In genomic region chr7:28104670-28105069, GRCm38 (mm10) we compare ENCODE assay signal across 9 mouse cellular contexts. TPM values are rescaled to one million over a fixed set of nuclear protein-coding genes. Genes with fewer than 3 reads are reported as not detected.
DNase-seq lines count a peak whose midpoint lies in the region; ATAC-seq lines count a peak whose summit lies in the region.
"Had no signal": no experiment of that assay in that cellular context is flagged by ENCODE, and none has a peak within 500 bp of the region (broad histone marks: within the 10 kb centered on the region; RNA-seq: fewer than 3 reads in every experiment).

No protein-coding gene starts in this region.

- DNase-seq in heart, adult 18-20 months, result no peak
- DNase-seq in embryonic facial prominence, embryonic 11.5 days (ENCODE audit: low spot score), result peak; percentile 56
- DNase-seq in intestine, embryonic 14.5 days (ENCODE audit: low spot score), result peak; percentile 59
- DNase-seq in lung, adult 18-20 months, result peak; percentile 83 to 88
- DNase-seq in retina, postnatal 1 day, result peak; percentile 70
- DNase-seq in layer of hippocampus, postnatal 25 days (ENCODE audit: extremely low spot score in 1 of 2, low spot score in 1 of 2), result no peak
- DNase-seq in layer of hippocampus, adult 9-11 months, result no peak

- H3K9ac ChIP-seq in heart, embryonic 11.5 days (ENCODE audit: low read depth, low read length), result no peak overlapping the region
- H3K9ac ChIP-seq in embryonic facial prominence, embryonic 11.5 days (replicated peaks; ENCODE audit: low read length), result no peak overlapping the region
- no peak overlapping the region for H3K9ac ChIP-seq in intestine, embryonic 14.5 days (ENCODE audit: low read length)

- peak overlapping the region; percentile 37 for H3K4me2 ChIP-seq in heart, embryonic 11.5 days
- H3K4me2 ChIP-seq in embryonic facial prominence, embryonic 11.5 days (ENCODE audit: low read depth, low read length), result peak overlapping the region; percentile 34; the same call in 1 of the 2 replicates
- H3K4me2 ChIP-seq in intestine, embryonic 14.5 days (ENCODE audit: low read length), result peak overlapping the region; percentile 44

- H3K27me3 ChIP-seq in heart, embryonic 11.5 days (ENCODE audit: control insufficient read depth, insufficient read depth, low read length), result peaks cover 6% of the 10 kb centered on the region
- H3K27me3 ChIP-seq in embryonic facial prominence, embryonic 11.5 days (ENCODE audit: control insufficient read depth, insufficient read depth, low read length), result no peaks in the 10 kb centered on the region; the same call in 1 of the 2 replicates
- no peaks in the 10 kb centered on the region for H3K27me3 ChIP-seq in intestine, embryonic 14.5 days (replicated peaks; ENCODE audit: control insufficient read depth, insufficient read depth, low read length)

- no peak for ATAC-seq in heart, embryonic 11.5 days (replicated peaks; ENCODE audit: insufficient number of reproducible peaks, low FRiP score, low TSS enrichment)
- ATAC-seq in embryonic facial prominence, embryonic 11.5 days (replicated peaks; ENCODE audit: insufficient number of reproducible peaks, low FRiP score, low TSS enrichment, low read depth), result 0 out of 2 replicates have a peak, but pooled peaks have one; percentile 49
- ATAC-seq in intestine, embryonic 14.5 days (replicated peaks; ENCODE audit: low FRiP score, low TSS enrichment, low read depth), result peak; percentile 76; the same call in 1 of the 2 replicates

- peak overlapping the region; percentile 6; the same call in 1 of the 2 replicates for H3K4me3 ChIP-seq in heart, embryonic 11.5 days (ENCODE audit: low read depth, low read length)
- 0 out of 2 replicates have a peak overlapping the region, but pooled peaks have one; percentile 8 for H3K4me3 ChIP-seq in embryonic facial prominence, embryonic 11.5 days (ENCODE audit: low read depth, low read length)
- H3K4me3 ChIP-seq in intestine, embryonic 14.5 days (ENCODE audit: low read depth, low read length), result peak overlapping the region; percentile 10; the same call in 1 of the 2 replicates
- H3K4me3 ChIP-seq: erythroblast, embryonic 14.5 days had no signal

- no peaks in the 10 kb centered on the region for H3K9me3 ChIP-seq in heart, embryonic 11.5 days (replicated peaks; ENCODE audit: control insufficient read depth, low read length)
- H3K9me3 ChIP-seq in embryonic facial prominence, embryonic 11.5 days (replicated peaks; ENCODE audit: control insufficient read depth, low read length), result no peaks in the 10 kb centered on the region
- no peaks in the 10 kb centered on the region for H3K9me3 ChIP-seq in intestine, embryonic 14.5 days (ENCODE audit: control insufficient read depth, low read length)

- H3K4me1 ChIP-seq in heart, embryonic 11.5 days (ENCODE audit: control insufficient read depth, insufficient read depth, low read length), result no peaks in the 10 kb centered on the region
- H3K4me1 ChIP-seq in embryonic facial prominence, embryonic 11.5 days (ENCODE audit: control insufficient read depth, insufficient read depth, low read length), result no peaks in the 10 kb centered on the region
- H3K4me1 ChIP-seq in intestine, embryonic 14.5 days (replicated peaks; ENCODE audit: control insufficient read depth, insufficient read depth, low read length), result no peaks in the 10 kb centered on the region

- no peaks in the 10 kb centered on the region for H3K36me3 ChIP-seq in heart, embryonic 11.5 days (ENCODE audit: control insufficient read depth, insufficient read depth, low read length)
- no peaks in the 10 kb centered on the region for H3K36me3 ChIP-seq in embryonic facial prominence, embryonic 11.5 days (replicated peaks; ENCODE audit: control insufficient read depth, insufficient read depth, low read depth, low read length)
- no peaks in the 10 kb centered on the region for H3K36me3 ChIP-seq in intestine, embryonic 14.5 days (ENCODE audit: control insufficient read depth, insufficient read depth, low read length)

- H3K27ac ChIP-seq in heart, embryonic 11.5 days (ENCODE audit: low read depth, low read length), result no peak overlapping the region
- no peak overlapping the region for H3K27ac ChIP-seq in embryonic facial prominence, embryonic 11.5 days (replicated peaks; ENCODE audit: low read depth, low read length)
- no peak overlapping the region for H3K27ac ChIP-seq in intestine, embryonic 14.5 days (ENCODE audit: low read depth)

- WGBS in heart, embryonic 11.5 days (ENCODE audit: insufficient replicate concordance), result 4% methylated on average over 23 of the region's 23 CpGs
- WGBS in embryonic facial prominence, embryonic 11.5 days, result 4% methylated on average over 23 of the region's 23 CpGs
- WGBS in intestine, embryonic 14.5 days, result 5% methylated on average over 23 of the region's 23 CpGs

RNA-seq across cellular contexts. Expression of gene 9530053A07Rik, which starts 24.6 kb away (rescaled TPM):
- polyA plus RNA-seq in heart, embryonic 11.5 days (2014; fragmentation: Nextera tagmentation; extraction: Ambion mirVana), result not detected in 2 replicates
- total RNA-seq in heart, adult 18-20 months (2021), result not detected
- polyA plus RNA-seq in embryonic facial prominence, embryonic 11.5 days (2014; fragmentation: Nextera tagmentation; extraction: Ambion mirVana), result 0.06 TPM in 1 of 2 replicates, not detected in the other
- polyA plus RNA-seq in intestine, embryonic 14.5 days (2014; fragmentation: Nextera tagmentation; extraction: Ambion mirVana), result not detected in 2 replicates
- under 1 TPM in 1 of 2 experiments, not detected in 1; 0.05 TPM for total RNA-seq in layer of hippocampus, postnatal 25 days (2021)

RNA-seq across cellular contexts. Expression of gene Fcgbp, which starts 33.6 kb away (rescaled TPM):
- 0.24 TPM in 1 of 2 replicates, not detected in the other for polyA plus RNA-seq in heart, embryonic 11.5 days (2014; fragmentation: Nextera tagmentation; extraction: Ambion mirVana)
- under 1 TPM; 0.22 to 0.64 TPM for total RNA-seq in heart, adult 18-20 months (2021)
- 0.15 and 0.18 TPM in 2 replicates for polyA plus RNA-seq in embryonic facial prominence, embryonic 11.5 days (2014; fragmentation: Nextera tagmentation; extraction: Ambion mirVana)
- 16.0 and 46.1 TPM in 2 replicates for polyA plus RNA-seq in intestine, embryonic 14.5 days (2014; fragmentation: Nextera tagmentation; extraction: Ambion mirVana)
- total RNA-seq in layer of hippocampus, postnatal 25 days (2021), result 1 to 10 TPM in 1 of 2 experiments, under 1 TPM in 1; 0.94 to 1.2 TPM
- polyA plus RNA-seq: erythroblast, embryonic 14.5 days had no signal

RNA-seq across cellular contexts. Expression of gene Psmc4, which starts 54.8 kb away (rescaled TPM):
- polyA plus RNA-seq in heart, embryonic 11.5 days (2014; fragmentation: Nextera tagmentation; extraction: Ambion mirVana), result 276 and 283 TPM in 2 replicates
- total RNA-seq in heart, adult 18-20 months (2021), result 10 to 100 TPM; 85.2 to 87.3 TPM
- polyA plus RNA-seq in embryonic facial prominence, embryonic 11.5 days (2014; fragmentation: Nextera tagmentation; extraction: Ambion mirVana), result 412 and 422 TPM in 2 replicates
- 281 and 298 TPM in 2 replicates for polyA plus RNA-seq in intestine, embryonic 14.5 days (2014; fragmentation: Nextera tagmentation; extraction: Ambion mirVana)
- 100 to 1,000 TPM; 122 to 132 TPM for total RNA-seq in layer of hippocampus, postnatal 25 days (2021)

Comparison
In these comparisons a context has a peak if more than half of its experiments do, and no peak if none do; other contexts are left out.
1. DNase-seq: peak in embryonic facial prominence, embryonic 11.5 days (single experiment), intestine, embryonic 14.5 days (single experiment), lung, adult 18-20 months (2 of 2) and retina, postnatal 1 day (single experiment); none in heart, adult 18-20 months (0 of 2), layer of hippocampus, postnatal 25 days (0 of 2) and layer of hippocampus, adult 9-11 months (single experiment).
2. RNA of gene Fcgbp, which starts 33.6 kb away (polyA plus RNA-seq): 16.0 to 46.1 TPM in intestine, embryonic 14.5 days; 0.24 TPM in heart, embryonic 11.5 days and 0.15 to 0.18 TPM in embryonic facial prominence, embryonic 11.5 days; every median in the first group is over 10 times any median in the second.
3. Peak in every context shown above with its lines, with median percentiles within 50 percentile points of each other: H3K4me2 ChIP-seq and H3K4me3 ChIP-seq.